Mouse (Mus musculus) olfactory bulb, adult 2 months (tissue): Measurements from ENCODE around the gene Mtfr1l.

Experiments
- CTCF ChIP-seq: fragments of 200-500 bp; IDR thresholded peaks from 2 replicates; pipeline ENCODE4 v1.5.1; 2012; ENCODE audit warnings: low read depth, mild to moderate bottlenecking, low read length, moderate library complexity; ENCODE audit not compliant: insufficient read depth
- POLR2A ChIP-seq: fragments of 200-500 bp; IDR thresholded peaks from 2 replicates; pipeline ENCODE4 v1.6.1; 2012; ENCODE audit warnings: mild to moderate bottlenecking, low read depth, low read length, moderate library complexity; ENCODE audit not compliant: insufficient read depth

DNA sequence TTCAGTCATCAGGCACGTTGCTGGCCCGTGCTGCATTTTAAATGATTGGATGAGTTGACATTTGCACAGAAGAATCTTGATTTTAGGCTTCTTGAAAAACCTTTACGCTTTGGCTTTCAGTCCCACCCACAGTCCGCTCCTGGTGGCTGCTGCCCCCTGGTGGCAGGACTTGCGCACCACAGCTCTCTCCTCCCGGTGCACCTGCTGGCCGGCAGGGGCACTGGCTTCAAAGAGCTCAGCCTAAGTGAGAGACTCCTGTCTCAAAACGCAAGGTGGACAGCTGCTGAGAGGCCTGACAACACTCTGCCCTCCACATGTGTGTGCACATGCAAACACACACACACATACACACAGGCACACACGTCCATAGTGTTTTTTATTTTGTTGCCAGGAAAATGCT is 57.2 kb downstream of the Mtfr1l start:
- TF ChIP-seq CTCF (peak; percentile 100), POLR2A (no peak)
